Mouse (Mus musculus) spleen, embryonic (tissue): ENCODE data around the gene Kdm2b.

Experiments
- CTCF ChIA-PET: fragments of 350-600 bp; sonication (Branson Sonifier 250); formaldehyde crosslinking; loops from one replicate; lab custom pipeline; 2022; lab: Charles Lee

Gene Kdm2b

GRCm38 (mm10) chr5:122989551-122990330, at the start of gene Kdm2b:
Gene Kdm2b (minus strand): TSS chr5:122989823.
- CTCF ChIA-PET = interaction anchor here (0.6 kb wide), 1 partner anchor 1023 kb away, joined by 3 read pairs; no protein-coding TSS in a partner anchor

- CTCF ChIA-PET = interaction anchor here (0.5 to 1.1 kb wide), 3 partner anchors 13 to 191 kb away, joined by 3 to 13 read pairs (median 7); no protein-coding TSS in a partner anchor
Measured at GRCm38 (mm10) chr5:123039120-123039752, 49.6 kb upstream of the Kdm2b start.

GRCm38 (mm10) chr5:123038115-123038514, 48.5 kb upstream of the Kdm2b start:
- CTCF ChIA-PET = interaction anchor here (0.7 kb wide), 1 partner anchor 71 kb away, joined by 15 read pairs; no protein-coding TSS in a partner anchor

GRCm38 (mm10) chr5:123035564-123035963, 45.9 kb upstream of the Kdm2b start:
- CTCF ChIA-PET = no interaction called here

GRCm38 (mm10) chr5:123035089-123035488, 45.5 kb upstream of the Kdm2b start:
- CTCF ChIA-PET = no interaction called here

- CTCF ChIA-PET = no interaction called here
Measured at GRCm38 (mm10) chr5:123033646-123034160, 44.1 kb upstream of the Kdm2b start.

GRCm38 (mm10) chr5:123031312-123031711, 41.7 kb upstream of the Kdm2b start:
- CTCF ChIA-PET = no interaction called here

GRCm38 (mm10) chr5:123029729-123030128, 40.1 kb upstream of the Kdm2b start:
- CTCF ChIA-PET = no interaction called here

GRCm38 (mm10) chr5:123027436-123027835, 37.8 kb upstream of the Kdm2b start:
- CTCF ChIA-PET = no interaction called here

GRCm38 (mm10) chr5:123026414-123026813, 36.8 kb upstream of the Kdm2b start:
- CTCF ChIA-PET = no interaction called here

GRCm38 (mm10) chr5:123024965-123025573, 35.4 kb upstream of the Kdm2b start:
- CTCF ChIA-PET = interaction anchor here (0.6 kb wide), 3 partner anchors 30 to 86 kb away, joined by 3 to 5 read pairs (median 4); no protein-coding TSS in a partner anchor

- CTCF ChIA-PET = interaction anchor here (0.6 to 0.7 kb wide), 3 partner anchors 31 to 839 kb away, joined by 3 to 5 read pairs (median 4); no protein-coding TSS in a partner anchor
Measured at GRCm38 (mm10) chr5:123024312-123024711, 34.7 kb upstream of the Kdm2b start.

- CTCF ChIA-PET = interaction anchor here (0.6 kb wide), 1 partner anchor 34 kb away, joined by 9 read pairs; no protein-coding TSS in a partner anchor
Measured at GRCm38 (mm10) chr5:123023049-123023448, 33.4 kb upstream of the Kdm2b start.

- CTCF ChIA-PET = no interaction called here
Measured at GRCm38 (mm10) chr5:123021438-123021837, 31.8 kb upstream of the Kdm2b start.

- CTCF ChIA-PET = interaction anchor here (0.6 kb wide), 1 partner anchor 1265 kb away, joined by 3 read pairs; no protein-coding TSS in a partner anchor
Measured at GRCm38 (mm10) chr5:123020426-123020825, 30.8 kb upstream of the Kdm2b start.

GRCm38 (mm10) chr5:123019336-123020016, 29.9 kb upstream of the Kdm2b start:
- CTCF ChIA-PET = interaction anchor here (0.5 to 0.6 kb wide), 2 partner anchors 21 to 44 kb away, joined by 3 to 11 read pairs; no protein-coding TSS in a partner anchor

- CTCF ChIA-PET = interaction anchor here (0.6 kb wide), 1 partner anchor 107 kb away, joined by 7 read pairs; no protein-coding TSS in a partner anchor
Measured at GRCm38 (mm10) chr5:123017504-123017903, 27.9 kb upstream of the Kdm2b start.

- CTCF ChIA-PET = interaction anchor here (0.5 to 1.0 kb wide), 2 partner anchors 10 to 24 kb away, joined by 3 read pairs; no protein-coding TSS in a partner anchor
Measured at GRCm38 (mm10) chr5:123015915-123016314, 26.3 kb upstream of the Kdm2b start.

GRCm38 (mm10) chr5:123014753-123015701, 25.4 kb upstream of the Kdm2b start, which contains the start of gene Orai1:
Gene Orai1 (plus strand): TSS chr5:123015074.
- CTCF ChIA-PET = interaction anchor here (0.6 to 1.0 kb wide), 3 partner anchors 23 to 396 kb away, joined by 3 read pairs; no protein-coding TSS in a partner anchor
